Mouse (Mus musculus) cerebellum, adult 2 months (tissue): ENCODE measurements around the gene Cdiptos.

ENCODE experiments used
- CTCF ChIP-seq: fragments of 200-500 bp; IDR thresholded peaks from 2 replicates; pipeline ENCODE4 v1.5.1; 2011; ENCODE audit warnings: low read depth, mild to moderate bottlenecking, control low read depth, low read length, moderate library complexity, borderline replicate concordance; ENCODE audit not compliant: insufficient read depth
- POLR2A ChIP-seq: fragments of 200-500 bp; IDR thresholded peaks from 2 replicates; pipeline ENCODE4 v1.6.1; 2011; ENCODE audit warnings: low read length, control low read depth, borderline replicate concordance; ENCODE audit not compliant: insufficient read depth

DNA sequence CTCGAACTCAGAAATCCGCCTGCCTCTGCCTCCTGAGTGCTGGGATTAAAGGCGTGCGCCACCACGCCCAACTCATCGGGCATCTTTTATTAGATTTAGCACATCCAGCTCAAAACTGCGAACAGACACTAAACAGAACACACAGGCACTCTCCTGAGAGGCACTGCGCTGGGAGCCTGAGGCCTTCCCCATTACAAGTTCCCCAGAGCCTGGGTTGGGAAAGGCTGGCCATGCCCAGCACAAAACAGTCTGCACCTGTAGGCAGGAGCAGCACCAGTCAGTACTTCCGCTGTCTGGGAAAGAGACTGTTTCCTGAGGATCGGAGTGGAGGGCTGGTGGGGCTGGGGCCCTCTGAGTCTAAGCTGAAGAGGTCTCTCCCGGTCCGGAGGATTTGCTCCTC, 39.1 kb upstream of the Cdiptos start:
- TF ChIP-seq POLR2A (no peak), CTCF (no peak)
